Mouse (Mus musculus) forebrain, embryonic 12.5 days (tissue): ENCODE results near the gene Gfpt2. TPM values are rescaled to one million over a fixed set of nuclear protein-coding genes. Genes with fewer than 3 reads are reported as not detected.
"Not testable (repeated sequence)": the region's sequence is repeated elsewhere in the genome, so short reads cannot be mapped to it uniquely, and the experiment has no call there.

Source experiments
- ATAC-seq: fragments of 200-750 bp; cut with Nextera tagmentation; 2 replicates; pipeline ENCODE4 v1.8.0; 2017; ENCODE audit warnings: moderate TSS enrichment; ENCODE audit not compliant: low FRiP score
- H3K27ac ChIP-seq: fragments of 300-500 bp; sonication (generic); 2 replicates; pipeline ENCODE4 v1.5.1; 2016; ENCODE audit warnings: mild to moderate bottlenecking
- H3K27me3 ChIP-seq: fragments of 300-500 bp; sonication (generic); 2 replicates; pipeline ENCODE4 v1.6.1; 2016; ENCODE audit warnings: mild to moderate bottlenecking
- H3K36me3 ChIP-seq: fragments of 300-500 bp; sonication (generic); replicated peaks from 2 replicates; pipeline ENCODE4 v1.6.1; 2016; ENCODE audit warnings: mild to moderate bottlenecking
- H3K4me1 ChIP-seq: fragments of 300-500 bp; sonication (generic); 2 replicates; pipeline ENCODE4 v1.6.1; 2016
- H3K4me2 ChIP-seq: fragments of 300-500 bp; sonication (generic); 2 replicates; pipeline ENCODE4 v1.6.1; 2016; ENCODE audit warnings: mild to moderate bottlenecking, moderate library complexity
- H3K4me3 ChIP-seq: fragments of 300-500 bp; sonication (generic); replicated peaks from 2 replicates; pipeline ENCODE4 v1.5.1; 2016; ENCODE audit warnings: mild to moderate bottlenecking
- H3K9ac ChIP-seq: fragments of 300-500 bp; sonication (generic); 2 replicates; pipeline ENCODE4 v1.6.1; 2016; ENCODE audit warnings: mild to moderate bottlenecking
- H3K9me3 ChIP-seq: fragments of 300-500 bp; sonication (generic); 2 replicates; pipeline ENCODE4 v1.6.1; 2016
- WGBS: fragments of 180-500 bp; shearing (Covaris S2); methylation state at CpG from one replicate; pipeline ENCODE4 v1.1.7; 2016; 5-methylcytosine and 5-hydroxymethylcytosine counted together
- polyA plus RNA-seq: library from polyadenylated mRNA; unstranded; fragments of >200 nt; fragmentation: Nextera tagmentation; extraction: Ambion mirVana; gene quantifications from 2 replicates; pipeline ENCODE4 v1.2.1, GENCODE M21; 2016

Gene Gfpt2
- polyA plus RNA-seq, 1 experiment from 2014 or later, result 10.5 TPM

DNA sequence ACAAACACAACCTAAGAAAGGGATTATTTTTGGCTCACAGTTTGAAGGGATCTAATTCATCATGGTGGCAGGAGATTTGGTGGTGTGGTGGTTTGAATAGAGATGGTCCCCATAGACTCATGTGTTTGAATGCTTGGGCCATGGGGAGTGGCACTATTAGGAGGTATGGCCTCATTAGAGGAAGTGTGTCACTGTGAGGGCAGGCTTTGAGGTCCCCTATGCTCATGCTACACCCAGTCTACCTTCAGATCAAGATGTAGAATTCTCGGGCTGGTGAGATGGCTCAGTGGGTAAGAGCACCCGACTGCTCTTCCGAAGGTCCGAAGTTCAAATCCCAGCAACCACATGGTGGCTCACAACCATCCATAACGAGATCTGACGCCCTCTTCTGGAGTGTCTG, 26.5 kb upstream of the Gfpt2 start:
- H3K4me3 ChIP-seq, H3K9ac ChIP-seq, ATAC-seq, H3K27me3 ChIP-seq, H3K4me2 ChIP-seq, H3K9me3 ChIP-seq, H3K36me3 ChIP-seq, H3K27ac ChIP-seq: not testable (repeated sequence)
- WGBS, result 82% methylated on average over 6 of the region's 6 CpGs
- H3K4me1 ChIP-seq, result peaks cover 10% of the 10 kb centered on the region; the same call in 1 of the 2 replicates

DNA sequence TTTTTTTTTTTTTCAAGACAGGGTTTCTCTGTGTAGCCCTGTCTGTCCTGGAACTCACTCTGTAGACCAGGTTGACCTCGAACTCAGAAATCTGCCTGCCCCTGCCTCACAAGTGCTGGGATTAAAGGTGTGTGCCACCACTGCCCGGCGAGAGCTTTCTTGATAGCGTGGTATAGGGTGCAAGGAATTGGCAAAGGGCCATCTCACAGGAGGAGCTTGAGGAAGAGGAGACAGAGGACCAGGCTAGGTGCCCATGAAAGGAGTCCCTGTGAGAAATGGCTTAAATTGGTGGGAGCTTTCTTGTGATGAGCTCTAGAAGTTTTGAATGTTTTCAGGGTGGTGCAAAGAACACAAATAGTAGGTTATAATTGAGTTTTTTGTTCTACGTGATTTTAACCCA, 25.2 kb upstream of the Gfpt2 start:
- ATAC-seq, result no peak
- Histone ChIP-seq H3K27me3 (no peaks in the 10 kb centered on the region), H3K27ac (no peak overlapping the region), H3K36me3 (no peaks in the 10 kb centered on the region), H3K9ac (no peak overlapping the region), H3K9me3 (no peaks in the 10 kb centered on the region), H3K4me3 (no peak overlapping the region), H3K4me1 (peaks cover 4% of the 10 kb centered on the region; the same call in 1 of the 2 replicates), H3K4me2 (no peak overlapping the region)
- WGBS, result 96% methylated on average over 5 of the region's 5 CpGs

DNA sequence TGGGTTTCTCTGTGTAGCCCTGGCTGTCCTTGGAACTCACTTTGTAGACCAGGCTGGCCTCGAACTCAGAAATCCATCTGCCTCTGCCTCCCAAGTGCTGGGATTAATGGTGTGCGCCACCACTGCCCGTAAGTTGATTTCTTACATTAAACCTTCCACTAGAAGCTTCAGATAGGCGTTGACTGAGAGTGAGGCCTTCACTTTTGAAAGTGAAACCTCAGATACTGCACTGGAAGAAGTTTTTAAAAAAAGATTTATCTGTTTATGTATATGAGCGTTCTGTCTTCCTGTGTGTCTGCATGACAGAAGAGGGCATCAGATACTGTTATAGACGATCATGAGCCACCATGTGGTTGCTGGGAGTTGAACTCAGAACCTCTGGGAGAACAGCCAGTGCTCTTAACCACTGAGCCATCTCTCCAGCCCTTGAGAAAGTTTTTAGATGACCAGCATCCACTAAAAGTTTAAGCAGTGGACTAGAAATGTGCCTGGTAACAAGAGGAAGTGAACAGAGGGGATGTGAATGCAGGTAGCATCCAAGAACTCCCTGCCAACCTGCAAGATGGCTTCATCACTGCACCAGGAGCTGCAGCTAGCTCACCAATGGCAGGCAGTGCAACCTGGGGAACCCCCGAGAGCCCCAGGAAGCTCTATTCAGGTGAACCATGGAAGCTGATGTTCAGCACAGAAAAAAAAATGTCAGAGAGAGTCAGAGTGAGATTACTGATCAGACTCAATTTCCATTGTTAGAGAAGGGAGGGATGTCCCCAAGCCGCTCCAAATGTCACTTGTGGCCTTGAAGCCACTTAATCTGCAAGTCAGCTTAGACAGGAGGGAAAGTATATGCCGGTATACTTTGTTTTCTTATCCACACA, 23.1 kb upstream of the Gfpt2 start:
- H3K27ac ChIP-seq, result no peak overlapping the region
- no peaks in the 10 kb centered on the region for H3K4me1 ChIP-seq
- 84% methylated on average over 9 of the region's 9 CpGs for WGBS
- no peak overlapping the region for H3K9ac ChIP-seq
- H3K36me3 ChIP-seq, result no peaks in the 10 kb centered on the region
- ATAC-seq, result no peak
- no peak overlapping the region for H3K4me2 ChIP-seq
- no peak overlapping the region for H3K4me3 ChIP-seq
- no peaks in the 10 kb centered on the region for H3K9me3 ChIP-seq
- H3K27me3 ChIP-seq, result no peaks in the 10 kb centered on the region

DNA sequence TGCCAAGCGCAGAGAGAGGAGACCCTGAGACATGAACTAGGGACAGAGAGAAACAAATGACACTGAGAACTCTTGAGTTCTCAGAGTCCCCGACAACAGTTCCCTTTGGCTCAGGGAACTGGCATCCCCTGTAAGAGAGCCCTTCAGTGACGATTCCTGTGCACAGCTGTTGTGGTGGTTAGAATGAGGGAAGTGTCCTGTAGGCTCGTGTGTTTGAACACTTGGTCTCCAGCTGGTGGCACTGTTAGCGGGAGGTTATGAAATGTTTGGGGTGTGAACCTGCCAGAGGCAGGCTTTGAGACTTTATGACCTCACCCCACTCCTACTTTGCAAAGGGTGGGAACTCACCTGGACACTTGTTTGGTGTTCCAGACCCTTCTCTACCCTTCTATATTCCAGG, 21.7 kb upstream of the Gfpt2 start:
- Histone ChIP-seq H3K27me3 (no peaks in the 10 kb centered on the region), H3K9ac (no peak overlapping the region), H3K4me1 (no peaks in the 10 kb centered on the region), H3K36me3 (no peaks in the 10 kb centered on the region), H3K4me3 (no peak overlapping the region), H3K9me3 (no peaks in the 10 kb centered on the region), H3K4me2 (no peak overlapping the region), H3K27ac (no peak overlapping the region)
- whole genome bisulfite sequencing, result 73% methylated on average over 5 of the region's 5 CpGs
- no peak for ATAC-seq

DNA sequence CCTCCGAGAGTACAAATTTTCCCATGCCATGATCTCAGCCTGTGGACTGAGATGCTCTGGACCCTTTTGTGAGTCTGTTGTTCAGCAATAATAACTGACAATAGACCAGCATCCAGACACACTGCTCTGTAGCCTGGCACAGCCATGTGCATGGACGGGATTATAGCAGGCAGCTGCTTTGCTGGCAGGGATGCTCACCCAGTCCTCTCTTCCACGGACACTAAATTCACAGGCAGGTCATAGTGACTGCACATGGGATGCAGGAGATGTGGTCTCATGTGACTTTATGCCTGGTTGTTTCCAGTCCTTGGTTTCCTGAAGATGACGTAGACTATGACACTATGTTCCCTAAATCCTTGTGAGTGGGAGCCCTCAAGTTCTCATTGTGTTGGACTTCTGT, 19.1 kb upstream of the Gfpt2 start:
- no peak overlapping the region for H3K9ac ChIP-seq
- no peak overlapping the region for H3K4me3 ChIP-seq
- H3K36me3 ChIP-seq, result no peaks in the 10 kb centered on the region
- no peaks in the 10 kb centered on the region for H3K27me3 ChIP-seq
- H3K4me2 ChIP-seq, result no peak overlapping the region
- no peaks in the 10 kb centered on the region for H3K9me3 ChIP-seq
- ATAC-seq, result no peak
- whole genome bisulfite sequencing, result 83% methylated on average over 4 of the region's 4 CpGs
- no peak overlapping the region for H3K27ac ChIP-seq
- no peaks in the 10 kb centered on the region for H3K4me1 ChIP-seq

DNA sequence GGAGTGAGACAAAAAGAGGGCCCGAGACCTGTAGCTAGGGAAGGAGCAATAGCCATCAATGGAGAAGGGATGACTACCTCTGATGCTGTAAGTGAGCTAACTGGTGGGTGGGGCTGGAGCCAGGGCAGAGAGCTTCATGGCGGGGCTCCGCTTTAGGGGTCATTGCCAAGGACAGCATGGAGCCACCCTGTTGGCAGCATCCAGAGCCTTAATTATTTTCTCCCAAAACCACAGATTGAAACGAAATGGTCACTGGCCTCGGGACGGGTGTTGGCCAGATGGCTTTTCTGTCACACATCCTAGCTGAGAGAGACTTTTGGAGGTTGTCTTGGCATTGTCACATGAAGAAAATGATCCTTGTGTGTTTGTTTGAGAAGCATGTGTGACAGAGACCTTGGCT, 15.1 kb upstream of the Gfpt2 start:
- H3K36me3 ChIP-seq, result no peaks in the 10 kb centered on the region
- WGBS, result 92% methylated on average over 6 of the region's 6 CpGs
- ATAC-seq, result no peak

DNA sequence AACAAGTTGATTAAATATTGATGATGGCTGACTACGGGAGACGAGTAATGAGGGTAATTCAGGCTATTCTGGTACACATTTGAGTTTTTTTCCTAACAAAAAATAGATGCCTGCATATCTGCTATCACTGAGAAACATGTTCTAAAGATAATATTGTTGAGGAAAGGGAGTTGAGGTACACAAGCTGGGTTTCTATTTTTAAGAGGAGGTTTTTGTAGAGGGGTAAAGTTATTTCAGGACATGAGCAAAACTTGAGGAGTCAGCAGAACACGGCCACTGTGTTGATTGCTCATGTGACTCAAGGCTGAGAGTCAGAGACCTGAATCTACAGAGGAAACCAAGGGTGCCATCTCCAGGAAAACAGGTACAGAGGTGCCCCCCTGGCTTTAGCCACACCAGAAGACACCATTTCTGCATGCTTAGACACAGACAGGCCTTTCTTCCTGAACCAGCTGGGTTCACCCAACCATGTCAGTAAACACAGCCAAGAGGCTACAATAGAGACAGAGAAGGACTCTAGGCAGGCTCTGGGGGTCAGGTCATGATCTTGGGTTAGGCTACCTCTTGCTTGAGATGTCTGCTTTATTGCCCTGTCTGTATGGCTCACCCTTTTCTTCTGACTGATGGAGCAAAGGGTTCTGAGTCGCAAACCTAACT, 13.7 kb upstream of the Gfpt2 start:
- 88% methylated on average over 4 of the region's 4 CpGs for WGBS

More for the DNA sequence above, 15.1 kb upstream of the Gfpt2 start:
- H3K9ac ChIP-seq, result no peak overlapping the region
- no peaks in the 10 kb centered on the region for H3K27me3 ChIP-seq
- H3K4me2 ChIP-seq, result no peak overlapping the region
- H3K9me3 ChIP-seq, result no peaks in the 10 kb centered on the region
- H3K27ac ChIP-seq, result no peak overlapping the region
- no peaks in the 10 kb centered on the region for H3K4me1 ChIP-seq
- H3K4me3 ChIP-seq, result no peak overlapping the region

DNA sequence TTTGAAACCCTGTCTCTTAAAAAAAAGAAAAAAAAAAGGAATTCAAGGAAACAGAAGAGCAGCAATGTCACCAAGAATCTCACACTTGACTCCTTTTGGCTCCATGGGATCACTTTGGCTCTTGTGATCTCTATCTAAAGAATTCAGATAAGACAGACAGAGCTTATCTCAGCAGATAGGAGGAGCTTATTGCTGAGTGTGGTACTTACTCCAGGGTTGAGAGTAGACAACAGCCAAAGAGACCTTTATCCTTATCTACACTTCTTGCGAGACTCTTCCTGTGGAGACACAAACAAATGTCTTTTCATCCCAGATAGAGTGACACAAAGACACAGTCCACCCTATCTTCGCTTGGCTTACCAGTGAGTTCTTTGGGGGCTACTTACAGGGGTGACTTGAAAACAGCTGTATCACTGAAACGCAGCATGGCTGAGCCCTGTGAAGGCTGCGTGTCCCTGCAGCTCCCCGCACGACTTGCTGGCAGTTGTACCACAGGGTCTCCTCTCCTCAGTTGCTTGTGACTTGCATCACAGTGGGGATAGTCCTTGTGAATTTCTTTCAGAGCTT, 12.1 kb upstream of the Gfpt2 start:
- no peaks in the 10 kb centered on the region for H3K4me1 ChIP-seq
- H3K4me2 ChIP-seq, result no peak overlapping the region
- no peak overlapping the region for H3K27ac ChIP-seq
- no peaks in the 10 kb centered on the region for H3K36me3 ChIP-seq
- no peaks in the 10 kb centered on the region for H3K9me3 ChIP-seq
- no peak for ATAC-seq
- H3K4me3 ChIP-seq, result no peak overlapping the region
- 71% methylated on average over 6 of the region's 6 CpGs for WGBS
- H3K9ac ChIP-seq, result no peak overlapping the region
- no peaks in the 10 kb centered on the region for H3K27me3 ChIP-seq

More for the DNA sequence above, 13.7 kb upstream of the Gfpt2 start:
- no peak for ATAC-seq
- Histone ChIP-seq H3K27me3 (no peaks in the 10 kb centered on the region), H3K4me2 (no peak overlapping the region), H3K9me3 (no peaks in the 10 kb centered on the region), H3K4me1 (no peaks in the 10 kb centered on the region), H3K36me3 (no peaks in the 10 kb centered on the region), H3K4me3 (no peak overlapping the region), H3K27ac (no peak overlapping the region), H3K9ac (no peak overlapping the region)

DNA sequence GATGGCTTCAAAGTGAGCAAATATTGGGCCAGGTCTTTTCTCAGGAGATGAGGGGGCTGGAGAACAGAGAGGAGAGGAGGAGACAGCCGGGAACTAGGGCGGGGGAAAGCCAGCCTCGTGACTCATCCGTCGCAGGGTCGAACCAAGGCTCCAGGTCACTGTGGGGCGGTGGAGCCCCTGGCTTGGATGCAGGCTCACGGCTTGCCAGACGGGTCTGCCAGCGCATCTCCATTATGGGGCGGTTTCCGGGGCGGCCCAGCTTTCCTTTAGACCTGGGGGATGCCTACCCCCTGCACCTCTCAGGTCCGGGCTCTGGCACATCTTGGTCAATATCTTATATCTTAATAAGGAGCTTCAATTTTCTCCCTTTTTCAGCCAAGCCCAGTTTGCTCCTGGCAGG, 847 bp upstream of the Gfpt2 start:
- H3K36me3 ChIP-seq, result no peaks in the 10 kb centered on the region
- H3K27ac ChIP-seq, result no peak overlapping the region
- H3K4me2 ChIP-seq, result no peak overlapping the region
- H3K9me3 ChIP-seq, result peaks cover 4% of the 10 kb centered on the region; the same call in 1 of the 2 replicates
- H3K9ac ChIP-seq, result no peak overlapping the region
- H3K4me3 ChIP-seq, result no peak overlapping the region
- peaks cover 10% of the 10 kb centered on the region for H3K4me1 ChIP-seq
- 8% methylated on average over 14 of the region's 14 CpGs for WGBS
- no peak for ATAC-seq
- peaks cover 10% of the 10 kb centered on the region for H3K27me3 ChIP-seq

DNA sequence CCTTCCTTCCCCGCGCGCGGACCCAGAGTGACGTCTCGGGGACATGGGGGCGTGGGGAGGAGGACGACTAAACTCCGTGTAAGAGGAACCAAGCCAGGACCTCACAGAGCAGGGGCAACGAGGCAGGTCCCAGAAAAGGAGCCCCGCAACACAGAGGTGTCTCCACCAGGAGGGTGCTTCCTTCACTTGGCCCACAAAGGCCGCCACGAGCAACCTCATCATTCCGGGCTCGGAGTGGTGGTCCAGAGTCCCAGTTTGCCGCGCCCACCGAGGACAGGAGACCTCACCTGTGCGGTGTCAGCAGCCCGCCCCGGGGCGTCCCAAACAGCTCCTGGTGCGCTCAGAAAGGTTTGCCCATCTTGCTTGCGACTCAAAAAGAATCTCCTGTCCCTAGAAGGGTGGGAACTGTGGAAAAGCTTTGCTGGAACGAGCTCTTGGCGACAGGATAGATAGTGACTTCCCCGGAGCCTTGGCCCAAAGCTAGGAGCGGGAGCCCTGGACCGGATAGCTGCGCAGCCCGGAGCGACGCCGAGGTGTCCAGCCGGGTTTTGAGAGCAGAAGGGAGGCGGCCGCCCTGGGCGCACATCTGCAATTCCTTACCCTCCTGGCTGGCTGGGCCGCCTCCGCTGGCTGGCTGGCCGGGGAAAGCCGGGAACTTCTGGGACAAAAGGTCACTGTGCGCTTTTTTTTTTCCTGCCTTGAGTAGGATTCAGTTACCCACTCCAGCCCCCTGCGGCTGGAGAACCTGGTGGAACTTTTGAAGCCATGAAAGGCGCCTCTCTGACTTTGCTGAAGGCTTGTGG, 565 bp downstream of the Gfpt2 start:
- H3K27me3 ChIP-seq, result peaks cover 10% of the 10 kb centered on the region
- H3K4me1 ChIP-seq, result peaks cover 10% of the 10 kb centered on the region
- H3K9me3 ChIP-seq, result peaks cover 4% of the 10 kb centered on the region; the same call in 1 of the 2 replicates
- peak overlapping the region; percentile 65 for H3K9ac ChIP-seq
- peak overlapping the region; percentile 54 for H3K4me3 ChIP-seq
- under 1% methylated on average over 44 of the region's 45 CpGs for WGBS
- H3K4me2 ChIP-seq, result peak overlapping the region; percentile 97
- H3K27ac ChIP-seq, result no peak overlapping the region
- no peak for ATAC-seq
- H3K36me3 ChIP-seq, result no peaks in the 10 kb centered on the region

DNA sequence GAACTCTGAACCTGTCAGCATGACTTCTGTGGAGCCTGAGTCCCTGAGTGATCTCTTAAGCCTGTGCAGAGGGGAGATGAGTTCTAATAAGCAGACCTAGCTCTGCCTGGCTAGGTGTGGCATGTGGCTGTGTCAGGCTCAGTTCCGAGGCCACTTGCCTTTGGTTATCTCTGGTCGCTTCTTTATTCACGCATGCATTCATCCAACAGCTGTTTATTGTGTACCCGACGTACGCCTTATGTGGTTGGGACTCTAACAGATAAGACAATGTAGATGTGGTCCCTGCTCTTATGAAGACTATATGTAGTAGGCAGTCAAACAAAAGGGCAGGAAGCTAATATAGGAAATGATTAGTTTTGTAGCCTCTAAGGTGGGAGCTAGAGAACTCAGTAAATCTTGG, 5.0 kb downstream of the Gfpt2 start:
- no peak overlapping the region for H3K4me3 ChIP-seq
- no peaks in the 10 kb centered on the region for H3K36me3 ChIP-seq
- H3K27ac ChIP-seq, result no peak overlapping the region
- no peaks in the 10 kb centered on the region for H3K9me3 ChIP-seq
- ATAC-seq, result no peak
- no peak overlapping the region for H3K4me2 ChIP-seq
- 86% methylated on average over 6 of the region's 6 CpGs for WGBS
- peaks cover 10% of the 10 kb centered on the region for H3K4me1 ChIP-seq
- no peak overlapping the region for H3K9ac ChIP-seq
- peaks cover 10% of the 10 kb centered on the region; the same call in 1 of the 2 replicates for H3K27me3 ChIP-seq

DNA sequence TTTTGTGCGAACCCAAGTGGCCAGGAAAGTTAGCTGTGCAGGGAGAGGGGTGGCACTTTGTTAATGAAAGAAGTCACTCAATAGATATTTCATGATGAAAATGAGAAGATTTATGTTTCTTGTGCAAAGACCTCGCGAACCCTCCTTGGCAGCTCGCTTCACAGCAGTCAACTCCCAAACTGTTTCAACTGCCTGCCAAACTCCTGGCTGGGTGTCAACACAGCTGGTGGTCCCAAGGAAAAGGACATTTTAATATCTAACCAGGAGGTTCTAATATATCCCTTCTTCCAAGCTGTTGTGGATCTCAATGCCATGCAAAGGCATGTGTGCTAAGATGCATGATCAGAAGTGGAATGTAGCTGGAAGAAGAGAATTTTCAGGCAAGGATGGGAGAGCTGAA, 7.5 kb downstream of the Gfpt2 start:
- no peak for ATAC-seq
- H3K27ac ChIP-seq, result no peak overlapping the region
- no peaks in the 10 kb centered on the region for H3K9me3 ChIP-seq
- no peaks in the 10 kb centered on the region for H3K27me3 ChIP-seq
- WGBS, result 84% methylated on average over 4 of the region's 4 CpGs
- H3K4me1 ChIP-seq, result no peaks in the 10 kb centered on the region
- no peak overlapping the region for H3K4me3 ChIP-seq
- H3K4me2 ChIP-seq, result no peak overlapping the region
- no peak overlapping the region for H3K9ac ChIP-seq
- no peaks in the 10 kb centered on the region for H3K36me3 ChIP-seq
